Mouse (Mus musculus) hindbrain, postnatal 0 days (tissue): ENCODE data around the gene Sept9. TPM values are rescaled to one million over a fixed set of nuclear protein-coding genes. Genes with fewer than 3 reads are reported as not detected.
A peak's percentile ranks its signal among the peaks of the same experiment; 100 is the strongest.

Experiments
- ATAC-seq: fragments of 200-750 bp; cut with Nextera tagmentation; 2 replicates; pipeline ENCODE4 v1.8.0; 2017; ENCODE audit warnings: mild to moderate bottlenecking, moderate TSS enrichment, moderate library complexity
- DNase-seq: peaks from one replicate; pipeline ENCODE4 v3.0.0-alpha.2; 2015; ENCODE audit warnings: low spot score
- H3K27ac ChIP-seq: fragments of 300-500 bp; sonication (generic); 2 replicates; pipeline ENCODE4 v1.5.1; 2014; ENCODE audit warnings: mild to moderate bottlenecking
- H3K27me3 ChIP-seq: fragments of 300-500 bp; sonication (generic); 2 replicates; pipeline ENCODE4 v1.6.1; 2014; ENCODE audit warnings: low read length, mixed read lengths; ENCODE audit not compliant: insufficient read depth
- H3K36me3 ChIP-seq: fragments of 300-500 bp; sonication (generic); 2 replicates; pipeline ENCODE4 v1.6.1; 2014; ENCODE audit warnings: low read length, mixed read lengths; ENCODE audit not compliant: insufficient read depth
- H3K4me1 ChIP-seq: fragments of 300-500 bp; sonication (generic); 2 replicates; pipeline ENCODE4 v1.6.1; 2014; ENCODE audit warnings: antibody characterized with exemption, low read length, mixed read lengths; ENCODE audit not compliant: insufficient read depth
- H3K4me2 ChIP-seq: fragments of 300-500 bp; sonication (generic); 2 replicates; pipeline ENCODE4 v1.6.1; 2014; ENCODE audit warnings: low read depth, mild to moderate bottlenecking, low read length, moderate library complexity, mixed read lengths
- H3K4me3 ChIP-seq: fragments of 300-500 bp; sonication (generic); 2 replicates; pipeline ENCODE4 v1.5.1; 2014; ENCODE audit warnings: low read length
- H3K9ac ChIP-seq: fragments of 300-500 bp; sonication (generic); replicated peaks from 2 replicates; pipeline ENCODE4 v1.6.1; 2014; ENCODE audit warnings: mild to moderate bottlenecking, low read length, moderate library complexity, mixed read lengths
- H3K9me3 ChIP-seq: fragments of 300-500 bp; sonication (generic); 2 replicates; pipeline ENCODE4 v1.6.1; 2016; ENCODE audit warnings: low read length, mixed read lengths
- CTCF ChIP-seq: IDR thresholded peaks from 2 replicates; pipeline ENCODE4 v1.5.1; 2016; ENCODE audit warnings: antibody characterized with exemption, control low read depth, low read depth
- WGBS: fragments of 180-500 bp; shearing (Covaris S2); extraction: QIAGEN DNeasy Blood & Tissue Kit; methylation state at CpG from one replicate; pipeline ENCODE4 v1.1.7; 2014; 5-methylcytosine and 5-hydroxymethylcytosine counted together
- polyA plus RNA-seq: library from polyadenylated mRNA; unstranded; fragments of >200 nt; fragmentation: Nextera tagmentation; extraction: Ambion mirVana; gene quantifications from 2 replicates; pipeline ENCODE4 v1.2.1, GENCODE M21; 2015
- total RNA-seq: library from RNA; depleted of rRNA; stranded (reverse); fragments of >200 nt; gene quantifications from 2 replicates; pipeline ENCODE4 v1.2.3, GENCODE M21; 2014

Sept9 gene
- total and polyA plus RNA-seq, 2 experiments from 2014 or later = 88.8 to 112 TPM

DNA sequence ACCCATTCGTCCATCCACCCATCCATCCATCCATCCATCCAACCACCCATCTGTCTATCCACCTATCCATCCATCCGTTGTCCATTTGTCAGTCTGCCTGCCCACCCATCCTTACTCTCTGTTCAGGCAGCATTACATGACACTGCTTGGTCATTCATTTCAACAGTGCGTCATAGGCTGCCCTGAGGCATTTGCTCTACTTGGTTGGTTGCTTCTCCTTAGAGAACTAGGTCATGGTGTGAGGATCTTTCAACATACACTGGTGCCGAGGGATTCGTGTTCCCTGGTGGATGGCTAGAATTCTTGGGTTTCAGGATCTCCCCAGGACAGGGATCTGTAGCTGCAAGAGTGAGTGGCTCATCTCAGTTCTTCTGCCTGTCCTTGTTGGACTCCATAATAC lies 144.3 kb downstream of the Sept9 start:
- Histone ChIP-seq H3K9me3 (no peaks in the 10 kb centered on the region), H3K4me2 (no peak overlapping the region), H3K27me3 (no peaks in the 10 kb centered on the region), H3K9ac (no peak overlapping the region), H3K4me1 (peaks cover 48% of the 10 kb centered on the region), H3K36me3 (no peaks in the 10 kb centered on the region), H3K4me3 (no peak overlapping the region), H3K27ac (peak overlapping the region; percentile 78; the same call in 1 of the 2 replicates)
- no peak for ATAC-seq
- WGBS = 87% methylated on average over 5 of the region's 5 CpGs
- no peak for DNase-seq
- no peak for TF ChIP-seq CTCF

DNA sequence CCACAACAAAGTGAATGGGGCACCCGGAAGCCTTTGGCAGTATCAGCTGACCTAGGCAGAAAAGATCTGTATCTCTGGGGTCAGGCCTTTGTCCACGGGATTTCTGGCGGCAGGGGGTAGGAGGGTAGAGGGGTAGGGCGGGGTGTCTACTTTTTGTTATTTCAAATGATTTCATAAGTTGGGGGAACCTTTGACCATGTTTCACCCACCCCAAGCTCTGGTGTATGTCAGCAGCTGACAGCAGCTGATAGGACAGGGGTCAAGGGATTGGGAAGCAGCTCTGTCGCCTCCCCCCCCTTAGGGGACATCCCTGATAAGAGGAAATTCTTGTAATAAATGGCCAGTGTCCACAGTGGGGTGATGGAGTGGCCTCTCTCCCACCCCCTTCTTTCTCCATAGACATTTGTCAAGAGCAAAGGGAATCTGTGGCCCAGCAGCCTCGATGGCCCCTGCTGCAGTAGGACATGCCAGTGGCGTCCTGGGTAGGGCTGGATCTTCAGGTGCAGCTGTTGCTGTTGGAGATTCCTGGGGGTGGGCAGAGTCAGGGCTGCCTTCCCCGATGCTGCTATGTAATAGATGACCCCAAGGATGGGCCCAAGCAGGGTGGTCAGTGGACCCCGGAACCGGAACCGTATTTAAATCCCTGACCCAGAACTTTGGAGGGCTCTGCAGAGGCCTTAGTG lies 145.0 kb downstream of the Sept9 start:
- no peak for TF ChIP-seq CTCF
- Histone ChIP-seq H3K9ac (no peak overlapping the region), H3K4me1 (peaks cover 47% of the 10 kb centered on the region), H3K27me3 (no peaks in the 10 kb centered on the region), H3K4me3 (no peak overlapping the region), H3K4me2 (no peak overlapping the region), H3K36me3 (no peaks in the 10 kb centered on the region), H3K9me3 (no peaks in the 10 kb centered on the region), H3K27ac (peak overlapping the region; percentile 78)
- ATAC-seq (no peak), DNase-seq (no peak)
- WGBS = 36% methylated on average over 11 of the region's 11 CpGs

DNA sequence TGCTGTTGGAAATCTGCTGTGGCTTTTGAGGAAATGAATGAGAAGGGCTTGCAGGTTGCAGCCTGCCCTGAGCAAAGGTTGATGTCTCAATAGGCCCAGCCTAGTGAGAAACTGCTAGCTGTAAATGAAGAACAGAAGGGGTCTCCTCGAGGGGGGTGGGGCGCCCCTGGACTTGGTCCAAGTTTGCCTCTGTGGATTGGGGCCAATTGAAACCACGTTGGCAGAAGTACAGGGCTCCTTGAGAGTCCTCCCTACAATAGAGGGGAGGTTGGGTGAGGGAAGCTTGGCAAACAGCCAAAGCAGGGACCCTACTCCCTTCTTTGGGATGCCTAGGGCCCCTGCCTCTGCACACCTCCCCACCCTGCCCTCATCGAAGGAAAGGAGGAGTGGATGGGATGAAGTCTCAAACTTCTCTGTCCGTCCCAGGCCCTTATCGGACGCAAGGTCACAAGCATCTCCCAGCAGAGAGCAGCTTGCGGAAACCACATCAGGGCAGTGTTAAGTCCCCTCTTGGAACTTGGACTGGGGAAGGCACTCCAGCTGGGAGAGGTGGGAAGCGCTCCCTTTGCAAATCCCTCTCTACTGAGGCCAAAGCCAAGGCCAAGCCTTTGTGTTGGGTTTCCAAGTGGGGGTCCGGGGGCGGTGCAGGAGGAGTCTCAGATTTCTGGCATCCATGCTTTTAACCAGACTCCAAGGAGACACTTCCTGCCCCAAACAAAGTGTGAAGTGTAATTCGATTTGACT lies 145.7 kb downstream of the Sept9 start:
- ATAC-seq (peak; percentile 67), DNase-seq (peak; percentile 80)
- H3K27me3 ChIP-seq = no peaks in the 10 kb centered on the region
- no peak; the same call in 1 of the 2 replicates for TF ChIP-seq CTCF
- H3K9me3 ChIP-seq = no peaks in the 10 kb centered on the region
- H3K4me1 ChIP-seq = peaks cover 49% of the 10 kb centered on the region
- 0 out of 2 replicates have a peak overlapping the region, but pooled peaks have one; percentile 13 for H3K4me2 ChIP-seq
- no peak overlapping the region for H3K4me3 ChIP-seq
- 21% methylated on average over 12 of the region's 12 CpGs for WGBS
- no peaks in the 10 kb centered on the region for H3K36me3 ChIP-seq
- peak overlapping the region; percentile 78 for H3K27ac ChIP-seq
- no peak overlapping the region for H3K9ac ChIP-seq

DNA sequence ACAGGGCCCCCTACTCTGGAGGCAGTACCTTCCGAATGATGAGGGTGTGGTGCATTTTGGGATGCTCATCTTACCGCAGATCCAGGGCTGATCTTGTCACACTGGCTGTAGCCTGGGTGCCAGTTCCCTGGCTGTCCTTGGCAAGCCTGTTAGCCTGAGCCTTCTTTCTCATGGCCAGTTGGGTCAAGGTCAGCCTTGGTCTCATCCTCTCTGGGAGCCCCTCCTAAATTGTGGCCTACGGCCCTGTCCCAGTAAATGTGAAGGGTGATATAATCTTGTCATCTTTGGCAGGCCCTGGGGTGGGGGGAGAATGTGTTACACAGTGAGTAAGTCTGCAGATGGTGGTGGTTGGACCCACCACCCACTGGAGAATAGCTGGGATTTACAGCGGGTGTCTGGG lies 147.8 kb downstream of the Sept9 start:
- Histone ChIP-seq H3K4me3 (no peak overlapping the region), H3K27ac (peak overlapping the region; percentile 65), H3K27me3 (no peaks in the 10 kb centered on the region), H3K9me3 (no peaks in the 10 kb centered on the region), H3K9ac (peak overlapping the region; percentile 5; the same call in 1 of the 2 replicates), H3K36me3 (peaks cover 7% of the 10 kb centered on the region), H3K4me2 (no peak overlapping the region), H3K4me1 (peaks cover 36% of the 10 kb centered on the region)
- no peak for TF ChIP-seq CTCF
- DNase-seq (no peak), ATAC-seq (no peak)
- WGBS = 82% methylated on average over 4 of the region's 4 CpGs

DNA sequence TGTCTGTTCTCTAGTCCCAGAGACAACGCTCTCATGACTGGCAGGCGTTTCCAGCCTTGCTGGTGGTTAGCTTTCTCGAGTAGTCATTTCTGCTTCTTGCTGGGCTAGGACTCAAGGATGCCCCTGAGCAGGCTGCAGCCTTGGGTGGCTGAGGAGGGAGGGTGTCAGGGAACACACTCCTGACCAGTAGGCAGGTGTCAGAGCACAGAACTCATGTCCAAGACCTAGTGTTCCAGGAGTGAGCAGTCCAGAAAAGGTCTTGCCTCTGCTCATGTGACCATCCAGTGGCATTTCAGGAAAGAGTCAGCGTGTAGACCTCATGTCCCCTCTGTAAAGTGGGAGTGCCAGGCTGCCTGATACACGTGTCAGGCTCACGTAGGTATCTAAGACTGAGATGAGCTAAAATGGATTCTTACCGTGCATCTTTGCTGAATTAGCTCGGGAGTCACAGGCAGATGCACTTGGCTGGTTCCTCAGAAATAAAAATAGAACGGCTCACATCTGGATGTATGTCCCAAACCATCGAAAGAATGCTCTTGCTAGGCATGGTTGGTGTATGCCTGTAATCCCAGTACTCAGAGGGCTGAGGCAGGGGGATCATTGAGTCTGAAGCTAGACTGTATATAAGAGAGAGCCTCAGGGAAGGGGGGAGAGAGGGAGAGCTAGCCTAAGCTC lies 149.1 kb downstream of the Sept9 start:
- Histone ChIP-seq H3K9ac (no peak overlapping the region), H3K27me3 (no peaks in the 10 kb centered on the region), H3K4me3 (no peak overlapping the region), H3K27ac (no peak overlapping the region), H3K4me2 (no peak overlapping the region), H3K36me3 (peaks cover 20% of the 10 kb centered on the region), H3K4me1 (peaks cover 36% of the 10 kb centered on the region), H3K9me3 (no peaks in the 10 kb centered on the region)
- no peak for DNase-seq
- no peak for ATAC-seq
- 46% methylated on average over 10 of the region's 10 CpGs for WGBS
- TF ChIP-seq CTCF = no peak

DNA sequence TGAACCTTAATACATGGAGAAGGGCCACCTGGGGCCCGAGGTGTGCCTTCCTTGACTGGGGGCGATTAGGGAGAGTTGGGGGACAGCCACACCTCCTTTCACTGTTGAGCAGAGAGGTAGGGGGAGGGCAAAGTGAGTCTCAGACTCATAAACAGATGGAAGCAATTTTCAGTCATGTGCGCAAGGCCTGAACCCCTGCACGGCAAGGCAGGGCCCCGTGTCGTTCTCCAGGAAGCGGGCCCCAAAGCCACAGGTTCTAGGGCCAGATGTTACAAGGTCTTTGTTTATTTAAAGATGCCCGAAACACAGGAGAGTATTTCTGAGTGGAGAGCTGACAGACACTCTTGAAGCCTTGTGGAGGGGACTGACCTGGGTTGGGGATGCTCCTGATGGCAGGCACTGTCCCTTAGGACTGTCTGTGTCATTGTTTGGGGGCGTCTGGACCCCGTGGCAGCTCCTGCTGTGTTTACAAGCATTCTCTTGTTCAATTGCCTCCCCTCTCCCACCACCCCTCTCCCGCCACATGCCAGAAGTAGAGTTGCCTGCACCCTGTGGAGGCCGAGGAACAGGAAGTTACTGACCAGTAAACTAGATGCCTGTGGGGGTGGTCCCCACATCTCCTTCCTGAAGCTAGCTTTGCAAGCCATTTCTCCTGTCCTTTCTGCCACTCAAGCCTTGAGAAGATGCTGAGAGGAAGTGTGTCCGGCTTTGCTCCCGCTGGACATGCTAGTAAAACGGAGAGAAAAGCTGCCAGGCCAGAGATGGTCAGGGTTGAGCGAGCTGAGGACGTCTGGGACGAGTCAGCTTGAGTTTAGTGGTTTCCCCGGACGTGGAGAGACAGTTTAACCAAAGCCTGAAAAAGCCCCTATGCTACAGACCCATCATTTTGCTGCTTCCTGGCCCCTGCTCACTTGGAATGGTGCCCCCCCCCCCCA lies 150.2 kb downstream of the Sept9 start:
- Histone ChIP-seq H3K9ac (no peak overlapping the region), H3K9me3 (no peaks in the 10 kb centered on the region), H3K36me3 (peaks cover 23% of the 10 kb centered on the region), H3K4me1 (peaks cover 28% of the 10 kb centered on the region), H3K27me3 (no peaks in the 10 kb centered on the region), H3K4me3 (no peak overlapping the region), H3K4me2 (no peak overlapping the region), H3K27ac (no peak overlapping the region; the same call in 1 of the 2 replicates)
- no peak for DNase-seq
- WGBS = 36% methylated on average over 20 of the region's 20 CpGs
- no peak for ATAC-seq
- TF ChIP-seq CTCF = no peak
